Mouse (Mus musculus) forebrain, embryonic 12.5 days (tissue): ENCODE results near the gene Ror1. TPM values are rescaled to one million over a fixed set of nuclear protein-coding genes. Genes with fewer than 3 reads are reported as not detected.

ENCODE experiments used
- ATAC-seq: fragments of 200-750 bp; cut with Nextera tagmentation; 2 replicates; pipeline ENCODE4 v1.8.0; 2017; ENCODE audit warnings: moderate TSS enrichment; ENCODE audit not compliant: low FRiP score
- H3K27ac ChIP-seq: fragments of 300-500 bp; sonication (generic); 2 replicates; pipeline ENCODE4 v1.5.1; 2016; ENCODE audit warnings: mild to moderate bottlenecking
- H3K27me3 ChIP-seq: fragments of 300-500 bp; sonication (generic); 2 replicates; pipeline ENCODE4 v1.6.1; 2016; ENCODE audit warnings: mild to moderate bottlenecking
- H3K36me3 ChIP-seq: fragments of 300-500 bp; sonication (generic); replicated peaks from 2 replicates; pipeline ENCODE4 v1.6.1; 2016; ENCODE audit warnings: mild to moderate bottlenecking
- H3K4me1 ChIP-seq: fragments of 300-500 bp; sonication (generic); 2 replicates; pipeline ENCODE4 v1.6.1; 2016
- H3K4me2 ChIP-seq: fragments of 300-500 bp; sonication (generic); 2 replicates; pipeline ENCODE4 v1.6.1; 2016; ENCODE audit warnings: mild to moderate bottlenecking, moderate library complexity
- H3K4me3 ChIP-seq: fragments of 300-500 bp; sonication (generic); replicated peaks from 2 replicates; pipeline ENCODE4 v1.5.1; 2016; ENCODE audit warnings: mild to moderate bottlenecking
- H3K9ac ChIP-seq: fragments of 300-500 bp; sonication (generic); 2 replicates; pipeline ENCODE4 v1.6.1; 2016; ENCODE audit warnings: mild to moderate bottlenecking
- H3K9me3 ChIP-seq: fragments of 300-500 bp; sonication (generic); 2 replicates; pipeline ENCODE4 v1.6.1; 2016
- WGBS: fragments of 180-500 bp; shearing (Covaris S2); methylation state at CpG from one replicate; pipeline ENCODE4 v1.1.7; 2016; 5-methylcytosine and 5-hydroxymethylcytosine counted together
- polyA plus RNA-seq: library from polyadenylated mRNA; unstranded; fragments of >200 nt; fragmentation: Nextera tagmentation; extraction: Ambion mirVana; gene quantifications from 2 replicates; pipeline ENCODE4 v1.2.1, GENCODE M21; 2016

Gene Ror1
- polyA plus RNA-seq, 1 experiment from 2014 or later, result 4.6 TPM

DNA sequence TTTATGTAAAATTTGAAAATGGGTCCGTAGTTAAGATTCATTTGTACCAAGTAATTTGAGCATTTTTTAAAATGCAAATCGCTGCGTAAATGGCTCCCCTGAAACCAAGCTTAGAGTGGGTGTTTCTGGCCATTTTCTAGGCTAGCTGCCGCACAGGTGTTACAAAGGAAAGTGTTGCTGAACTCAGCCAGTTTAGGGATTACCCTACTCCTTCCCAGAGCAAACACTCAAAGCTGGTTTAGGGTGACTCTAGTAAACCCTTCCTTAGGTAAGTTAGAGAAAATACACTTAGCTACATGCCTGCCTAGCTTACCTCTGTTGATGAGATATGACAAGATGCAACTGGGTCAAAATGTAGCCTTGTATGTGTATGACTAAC is 340.6 kb downstream of the Ror1 start:
- no peaks in the 10 kb centered on the region for H3K9me3 ChIP-seq
- no peak overlapping the region for H3K9ac ChIP-seq
- WGBS, result 83% methylated on average over 4 of the region's 4 CpGs
- H3K4me3 ChIP-seq, result no peak overlapping the region
- H3K36me3 ChIP-seq, result no peaks in the 10 kb centered on the region
- no peaks in the 10 kb centered on the region for H3K27me3 ChIP-seq
- H3K27ac ChIP-seq, result no peak overlapping the region
- no peak overlapping the region for H3K4me2 ChIP-seq
- ATAC-seq, result no peak
- no peaks in the 10 kb centered on the region for H3K4me1 ChIP-seq

DNA sequence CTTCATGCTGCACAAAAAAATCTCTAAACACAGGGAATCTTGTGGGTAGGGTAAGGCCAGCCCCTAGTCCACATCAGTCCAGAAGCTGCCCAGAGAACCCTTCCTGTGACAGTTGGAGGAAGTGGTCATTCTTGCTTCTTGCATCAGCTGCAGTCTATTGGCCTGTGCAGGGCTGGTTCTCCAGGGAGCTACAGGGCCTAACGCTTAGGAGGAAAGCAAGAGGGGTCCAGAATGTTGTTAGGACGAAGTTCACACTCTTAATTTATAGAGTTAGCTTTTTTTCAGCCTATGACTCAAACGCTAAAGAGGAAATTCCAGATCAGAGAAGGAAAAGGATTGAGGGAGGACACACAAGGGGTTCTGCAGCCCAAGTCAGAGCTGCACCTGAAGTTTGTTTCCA is 351.3 kb downstream of the Ror1 start:
- no peak for ATAC-seq
- Histone ChIP-seq H3K4me2 (no peak overlapping the region), H3K27ac (no peak overlapping the region), H3K9me3 (no peaks in the 10 kb centered on the region), H3K4me3 (no peak overlapping the region), H3K4me1 (no peaks in the 10 kb centered on the region), H3K27me3 (no peaks in the 10 kb centered on the region), H3K9ac (no peak overlapping the region), H3K36me3 (no peaks in the 10 kb centered on the region)
- 69% methylated on average over 3 of the region's 3 CpGs for WGBS

DNA sequence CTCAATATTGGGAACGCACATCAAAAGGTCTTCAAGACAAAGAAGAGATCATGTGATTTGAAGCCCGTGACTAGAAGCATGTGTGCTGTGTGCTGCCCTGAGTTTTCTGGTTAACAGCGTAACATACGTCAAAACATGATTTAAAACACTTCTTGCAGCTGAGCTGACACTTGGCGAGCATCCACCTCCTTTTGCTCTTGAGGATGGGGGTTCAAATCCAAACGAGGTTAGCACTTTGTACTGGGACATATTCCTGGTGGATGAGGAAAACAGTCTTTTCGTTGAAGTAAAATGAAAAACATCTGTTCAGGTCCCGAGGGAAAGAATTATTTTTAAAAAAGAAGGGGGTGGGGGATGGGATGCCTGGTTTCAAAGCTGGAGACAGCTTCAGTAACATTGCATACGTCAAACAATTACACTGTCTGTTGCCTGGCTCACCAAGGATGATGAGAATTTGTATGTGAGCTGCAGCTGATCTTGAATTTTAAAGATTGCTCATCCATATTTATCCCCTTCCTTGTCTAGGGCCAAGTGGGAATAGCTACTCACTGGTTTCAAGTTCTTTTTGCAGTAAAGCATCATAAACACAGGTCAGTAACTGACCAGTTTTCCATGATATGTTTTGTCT is 367.0 kb downstream of the Ror1 start:
- Histone ChIP-seq H3K4me2 (no peak overlapping the region), H3K4me1 (no peaks in the 10 kb centered on the region), H3K27me3 (no peaks in the 10 kb centered on the region), H3K36me3 (no peaks in the 10 kb centered on the region), H3K9me3 (no peaks in the 10 kb centered on the region), H3K9ac (no peak overlapping the region), H3K4me3 (no peak overlapping the region), H3K27ac (no peak overlapping the region)
- 68% methylated on average over 9 of the region's 9 CpGs for WGBS
- ATAC-seq, result no peak

DNA sequence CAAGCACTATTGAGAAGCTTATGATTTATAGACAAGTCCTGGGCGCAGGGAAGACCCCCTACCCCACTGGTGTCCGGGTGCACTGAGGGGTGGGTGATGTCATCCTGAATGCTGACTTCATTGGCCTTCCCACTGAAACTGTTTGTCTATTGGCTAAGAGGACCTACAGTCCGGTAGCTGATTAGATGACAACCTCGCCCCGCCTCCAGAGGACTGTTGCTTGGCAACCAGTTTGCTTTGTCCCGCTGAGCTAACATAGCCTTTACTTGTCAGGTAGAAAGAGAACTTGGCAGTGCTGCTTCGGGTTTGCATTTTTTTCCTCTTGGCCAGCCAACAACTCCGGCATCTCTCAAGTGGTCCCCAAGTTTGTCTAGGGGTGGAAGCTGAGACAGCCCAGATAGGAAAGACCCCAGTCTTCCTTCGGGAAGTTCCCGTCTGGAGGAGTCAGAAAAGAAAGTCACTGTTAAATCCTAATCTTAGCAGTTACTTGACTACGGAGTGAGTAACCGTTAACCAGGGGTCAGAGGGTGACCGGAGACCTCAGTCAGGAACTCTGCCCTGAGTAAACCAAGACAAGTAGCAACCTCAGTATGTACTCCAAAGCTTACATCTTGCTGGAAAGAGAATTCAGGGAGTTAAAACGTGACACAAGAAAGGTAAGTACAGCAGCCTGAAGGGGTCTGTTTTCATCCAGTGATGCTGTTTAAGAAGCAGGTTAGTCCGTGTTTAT is 383.2 kb downstream of the Ror1 start, which contains the start of gene Ube2u:
TSS of gene Ube2u (plus strand) at position 258 of the 730 bp plus-strand sequence.
- 24% methylated on average over 15 of the region's 15 CpGs for WGBS
- peaks cover 10% of the 10 kb centered on the region; the same call in 1 of the 2 replicates for H3K4me1 ChIP-seq
- no peaks in the 10 kb centered on the region for H3K27me3 ChIP-seq
- no peaks in the 10 kb centered on the region for H3K36me3 ChIP-seq
- no peak within 1 kb of the TSS for H3K27ac ChIP-seq
- no peaks in the 10 kb centered on the region for H3K9me3 ChIP-seq
- peak; percentile 96 for ATAC-seq
- peak within 1 kb of the TSS; percentile 31 for H3K4me3 ChIP-seq
- peak within 1 kb of the TSS; percentile 48 for H3K4me2 ChIP-seq
- H3K9ac ChIP-seq, result no peak within 1 kb of the TSS; the same call in 1 of the 2 replicates

DNA sequence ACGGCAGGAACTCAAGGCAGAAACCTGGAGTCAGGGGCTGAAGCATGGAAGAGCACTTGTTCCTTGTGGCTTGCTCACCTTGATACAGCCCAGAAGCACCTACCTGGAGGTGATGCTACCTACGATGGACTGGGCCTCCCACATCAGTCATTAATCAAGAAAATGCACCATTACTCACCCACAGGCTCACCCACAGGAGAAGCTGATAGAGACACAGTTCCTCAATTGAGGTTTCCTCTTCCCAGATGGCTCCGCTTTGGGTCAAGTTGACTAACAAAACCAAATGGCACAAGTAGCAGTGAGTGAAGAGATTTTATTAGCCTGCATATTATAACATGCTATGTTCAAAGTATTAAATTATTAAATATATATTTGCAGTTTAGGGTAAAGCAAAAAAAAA is 392.9 kb downstream of the Ror1 start:
- no peak overlapping the region for H3K4me2 ChIP-seq
- no peaks in the 10 kb centered on the region for H3K4me1 ChIP-seq
- no peak overlapping the region for H3K9ac ChIP-seq
- no peak overlapping the region for H3K4me3 ChIP-seq
- no peak for ATAC-seq
- no peaks in the 10 kb centered on the region for H3K9me3 ChIP-seq
- no peak overlapping the region for H3K27ac ChIP-seq
- H3K27me3 ChIP-seq, result no peaks in the 10 kb centered on the region
- no peaks in the 10 kb centered on the region for H3K36me3 ChIP-seq
- WGBS, result 93% methylated on average over 3 of the region's 3 CpGs

Other genes with a start within 250 kb of the Ror1 start
- gene Pgm1, start 166.4 kb upstream of the Ror1 start, polyA plus RNA-seq, result 32.6 and 36.5 TPM in 2 replicates
- 54.3 and 57.3 TPM in 2 replicates for gene Itgb3bp, start 166.0 kb upstream of the Ror1 start, polyA plus RNA-seq